Mouse (Mus musculus) CH12.LX (cell line): ENCODE data around the gene Safb. TPM values are rescaled to one million over a fixed set of nuclear protein-coding genes. Genes with fewer than 3 reads are reported as not detected.

ENCODE experiments used
- DNase-seq: peaks from one replicate; pipeline ENCODE4 v3.0.0-alpha.2; 2013; ENCODE audit errors: extremely low read depth
- H3K27ac ChIP-seq: 2 replicates; pipeline ENCODE4 v1.5.1; 2012; ENCODE audit warnings: low read depth, mild to moderate bottlenecking, control low read depth, moderate library complexity; ENCODE audit not compliant: insufficient read depth
- H3K27me3 ChIP-seq: replicated peaks from 2 replicates; pipeline ENCODE3; 2012; ENCODE audit warnings: inconsistent platforms
- H3K36me3 ChIP-seq, 2 experiments: replicated peaks in 1 of 2; 2 replicates each; pipeline versions ENCODE3 to v1.6.1; 2012; ENCODE audit warnings: inconsistent platforms in 1 of 2, low read length in 1 of 2, mild to moderate bottlenecking in 1 of 2, mixed read lengths in 1 of 2, moderate library complexity in 1 of 2; ENCODE audit not compliant: control insufficient read depth in 1 of 2, insufficient read depth in 1 of 2
- H3K4me1 ChIP-seq, 2 experiments: 2 replicates each; pipeline ENCODE4 v1.6.1; 2012; ENCODE audit warnings: inconsistent platforms in 1 of 2, moderate library complexity in 1 of 2; ENCODE audit not compliant: insufficient read depth in 2 of 2, control insufficient read depth in 1 of 2
- H3K4me2 ChIP-seq: 2 replicates; pipeline ENCODE4 v1.6.1; 2012; ENCODE audit warnings: low read depth, mild to moderate bottlenecking, control low read depth; ENCODE audit not compliant: poor library complexity, insufficient read depth, severe bottlenecking
- H3K4me3 ChIP-seq, 3 experiments: fragments of 150-350 bp in 1 of 3; sonication (generic) in 1 of 3; replicated peaks in 1 of 3; 2 replicates each; pipeline versions ENCODE3 to v1.5.1; 2011 to 2012; ENCODE audit warnings: low read depth in 2 of 3, low read length in 2 of 3, mild to moderate bottlenecking in 2 of 3, moderate library complexity in 2 of 3, control low read depth in 1 of 3, improper control_type of control experiment in 1 of 3, inconsistent platforms in 1 of 3, mixed read lengths in 1 of 3; ENCODE audit not compliant: poor library complexity in 1 of 3
- H3K79me2 ChIP-seq: replicated peaks from 2 replicates; pipeline ENCODE4 v1.6.1; 2012; ENCODE audit warnings: mild to moderate bottlenecking, moderate library complexity; ENCODE audit not compliant: control insufficient read depth, poor library complexity, insufficient read depth, severe bottlenecking; ENCODE audit errors: extremely low read depth
- H3K9ac ChIP-seq: 2 replicates; pipeline ENCODE4 v1.6.1; 2012; ENCODE audit warnings: low read depth, mild to moderate bottlenecking, control low read depth, moderate library complexity; ENCODE audit not compliant: insufficient read depth
- H3K9me3 ChIP-seq: replicated peaks from 2 replicates; pipeline ENCODE3; 2012; ENCODE audit warnings: low read length, inconsistent platforms, mixed read lengths
- BHLHE40 ChIP-seq: IDR thresholded peaks from 2 replicates; pipeline ENCODE4 v1.6.1; 2011; ENCODE audit warnings: mild to moderate bottlenecking, low read depth, low read length, improper control_type of control experiment
- CHD1 ChIP-seq: IDR thresholded peaks from 2 replicates; pipeline ENCODE4 v1.6.1; 2012; ENCODE audit warnings: low read depth, low read length, improper control_type of control experiment, inconsistent platforms
- CHD2 ChIP-seq: IDR thresholded peaks from 2 replicates; pipeline ENCODE4 v1.6.1; 2011; ENCODE audit warnings: low read length, improper control_type of control experiment
- CTCF ChIP-seq, 2 experiments: IDR thresholded peaks in 1 of 2; conservative IDR thresholded peaks in 1 of 2; 2 replicates each; pipeline ENCODE4 v1.5.1; 2011 to 2012; ENCODE audit warnings: low read depth in 2 of 2, low read length in 2 of 2, improper control_type of control experiment in 1 of 2, inconsistent platforms in 1 of 2, mild to moderate bottlenecking in 1 of 2, moderate library complexity in 1 of 2
- E2F4 ChIP-seq: IDR thresholded peaks from 2 replicates; pipeline ENCODE4 v1.6.1; 2011; ENCODE audit warnings: low read depth, low read length, improper control_type of control experiment; ENCODE audit not compliant: insufficient replicate concordance
- IRF4 ChIP-seq: IDR thresholded peaks from 2 replicates; pipeline ENCODE4 v1.6.1; 2014; ENCODE audit warnings: low read depth, mild to moderate bottlenecking, inconsistent platforms, low read length, improper control_type of control experiment
- JUN ChIP-seq: IDR thresholded peaks from 2 replicates; pipeline ENCODE4 v1.6.1; 2011; ENCODE audit warnings: low read depth, mild to moderate bottlenecking, low read length, improper control_type of control experiment, moderate library complexity; ENCODE audit not compliant: insufficient read depth
- KAT2A ChIP-seq: IDR thresholded peaks from 2 replicates; pipeline ENCODE4 v1.6.1; 2012; ENCODE audit warnings: low read length, improper control_type of control experiment, inconsistent platforms; ENCODE audit not compliant: insufficient replicate concordance
- MAFK ChIP-seq: IDR thresholded peaks from 2 replicates; pipeline ENCODE4 v1.6.1; 2011; ENCODE audit warnings: low read length, improper control_type of control experiment; ENCODE audit not compliant: insufficient replicate concordance
- MAX ChIP-seq: IDR thresholded peaks from 2 replicates; pipeline ENCODE4 v1.6.1; 2011; ENCODE audit warnings: low read length, improper control_type of control experiment
- MAZ ChIP-seq: IDR thresholded peaks from 2 replicates; pipeline ENCODE4 v1.6.1; 2012; ENCODE audit warnings: low read depth, mild to moderate bottlenecking, inconsistent platforms, low read length, improper control_type of control experiment, moderate library complexity
- MXI1 ChIP-seq: IDR thresholded peaks from 2 replicates; pipeline ENCODE4 v1.6.1; 2011; ENCODE audit warnings: mild to moderate bottlenecking, low read depth, low read length, improper control_type of control experiment
- MYC ChIP-seq: IDR thresholded peaks from 2 replicates; pipeline ENCODE4 v1.6.1; 2011; ENCODE audit warnings: low read depth, mild to moderate bottlenecking, improper control_type of control experiment, low read length
- NELFE ChIP-seq: IDR thresholded peaks from 2 replicates; pipeline ENCODE4 v1.6.1; 2011; ENCODE audit warnings: low read depth, low read length, improper control_type of control experiment
- NRF1 ChIP-seq: IDR thresholded peaks from 2 replicates; pipeline ENCODE4 v1.6.1; 2014; ENCODE audit warnings: low read depth, mild to moderate bottlenecking, inconsistent platforms, low read length, improper control_type of control experiment, moderate library complexity
- PAX5 ChIP-seq: IDR thresholded peaks from 2 replicates; pipeline ENCODE4 v1.6.1; 2012; ENCODE audit warnings: low read length, inconsistent platforms, mixed read lengths
- POLR2A ChIP-seq: IDR thresholded peaks from 2 replicates; pipeline ENCODE4 v1.6.1; 2011; ENCODE audit warnings: low read depth, mild to moderate bottlenecking, improper control_type of control experiment, low read length
- RCOR1 ChIP-seq: conservative IDR thresholded peaks from 2 replicates; pipeline ENCODE4 v1.6.1; 2012; ENCODE audit warnings: low read depth, mild to moderate bottlenecking, inconsistent platforms, low read length, improper control_type of control experiment
- SIN3A ChIP-seq: IDR thresholded peaks from 2 replicates; pipeline ENCODE4 v1.6.1; 2012; ENCODE audit warnings: low read length, improper control_type of control experiment, inconsistent platforms
- SMC3 ChIP-seq: IDR thresholded peaks from 2 replicates; pipeline ENCODE4 v1.6.1; 2011; ENCODE audit warnings: low read depth, low read length, improper control_type of control experiment
- TBP ChIP-seq: conservative IDR thresholded peaks from 2 replicates; pipeline ENCODE4 v1.6.1; 2011; ENCODE audit warnings: low read depth, low read length, improper control_type of control experiment
- TCF12 ChIP-seq: IDR thresholded peaks from 2 replicates; pipeline ENCODE4 v1.6.1; 2014; ENCODE audit warnings: low read depth, mild to moderate bottlenecking, inconsistent platforms, low read length, improper control_type of control experiment
- UBTF ChIP-seq: IDR thresholded peaks from 2 replicates; pipeline ENCODE4 v1.6.1; 2012; ENCODE audit warnings: low read depth, mild to moderate bottlenecking, inconsistent platforms, low read length, improper control_type of control experiment, moderate library complexity
- ZKSCAN1 ChIP-seq: IDR thresholded peaks from 2 replicates; pipeline ENCODE4 v1.6.1; 2012; ENCODE audit warnings: low read depth, inconsistent platforms, low read length, improper control_type of control experiment, borderline replicate concordance
- ZMIZ1 ChIP-seq: IDR thresholded peaks from 2 replicates; pipeline ENCODE4 v1.6.1; 2012; ENCODE audit warnings: low read depth, mild to moderate bottlenecking, inconsistent platforms, low read length, improper control_type of control experiment
- ZNF384 ChIP-seq: IDR thresholded peaks from 2 replicates; pipeline ENCODE4 v1.6.1; 2012; ENCODE audit warnings: low read depth, low read length, improper control_type of control experiment, inconsistent platforms
- dilution Hi-C: fragments of 300-500 bp; cut with MboI; formaldehyde crosslinking; loops from 2 replicates; pipeline ENCODE4 v1.14.3; 2020; ENCODE audit warnings: low sequenced_read_pairs; ENCODE audit not compliant: extremely low pct_unique_long_range_greater_than_20kb, extremely low pct_ligation_motif_present
- in situ Hi-C: fragments of 300-500 bp; cut with MboI; formaldehyde crosslinking; loops from 3 replicates; pipeline ENCODE4 v1.14.3; 2019; ENCODE audit warnings: low sequenced_read_pairs, low pct_ligation_motif_present, low pct_unique_long_range_greater_than_20kb, mixed read lengths
- polyA plus RNA-seq: library from polyadenylated mRNA; unstranded; fragments of >175 nt; gene quantifications from 2 replicates; pipeline ENCODE4 v1.2.1, GENCODE M21; 2012; ENCODE audit warnings: low read depth; ENCODE audit not compliant: insufficient read length
- total RNA-seq, 2 experiments: library from RNA; depleted of rRNA; stranded (reverse); fragments of 300-350 nt in 1 of 2; fragments of >200 nt in 1 of 2; gene quantifications; 2 replicates each; pipeline ENCODE4 v1.2.3; 2012 to 2014

Gene Safb
- total and polyA plus RNA-seq, 3 experiments: 25.4 to 135 (median 75.9) TPM

DNA sequence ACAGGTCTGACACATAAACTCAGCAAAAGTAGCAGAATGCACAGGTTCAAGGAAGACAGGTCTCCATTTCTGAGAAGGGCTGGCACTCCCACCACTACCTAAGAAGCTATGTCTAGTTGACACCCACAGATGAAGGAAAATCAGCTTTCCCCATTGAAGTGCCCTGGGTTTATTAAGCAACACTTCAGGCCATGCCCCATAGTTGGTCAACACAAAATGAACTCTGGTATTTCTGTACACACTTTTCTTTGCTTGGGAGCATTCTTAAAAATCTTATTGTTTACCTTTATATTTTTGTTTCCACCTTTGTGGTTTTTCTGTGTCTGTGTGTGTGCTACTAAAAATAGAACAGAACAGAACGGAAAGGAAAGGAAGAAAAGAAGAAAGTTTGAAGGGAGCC, 24.5 kb upstream of the Safb start:
- in situ Hi-C loops: no loop called here
- H3K4me2 ChIP-seq: no peak overlapping the region

DNA sequence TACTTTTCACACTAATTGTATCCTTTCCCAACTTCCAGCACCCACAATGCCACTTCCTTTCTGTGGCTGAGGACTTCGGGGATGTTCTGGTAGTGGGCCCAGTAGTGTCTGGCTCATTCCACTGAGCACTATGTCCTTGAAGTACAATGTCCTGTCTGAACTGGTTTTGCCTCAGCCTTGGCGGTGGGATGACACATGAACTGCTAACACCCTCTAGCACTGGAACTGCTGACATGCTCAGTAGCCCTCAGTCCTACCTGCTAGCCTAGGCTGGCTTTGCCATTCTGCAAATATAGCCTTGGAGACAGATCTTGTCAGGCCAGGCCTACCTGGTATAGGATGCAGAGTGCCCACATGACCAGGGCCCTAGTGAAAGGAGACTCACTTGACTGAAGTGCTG, 22.8 kb upstream of the Safb start:
- Histone ChIP-seq H3K4me1 (no peaks in the 10 kb centered on the region), H3K27ac (no peak overlapping the region), H3K36me3 (peaks cover 60 to 81% of the 10 kb centered on the region in 2 experiments), H3K4me3 (no peak overlapping the region), H3K9ac (no peak overlapping the region), H3K27me3 (no peaks in the 10 kb centered on the region), H3K9me3 (no peaks in the 10 kb centered on the region), H3K79me2 (no peaks in the 10 kb centered on the region), H3K4me2 (no peak overlapping the region)
- dilution Hi-C loops: no loop called here
- no peak for DNase-seq
- in situ Hi-C loops: no loop called here
- TF ChIP-seq NRF1 (no peak), PAX5 (no peak), CHD1 (no peak), JUN (no peak), MXI1 (no peak), KAT2A (no peak), RCOR1 (no peak), ZKSCAN1 (no peak), E2F4 (no peak), ZNF384 (no peak), ZMIZ1 (no peak), BHLHE40 (no peak), MAZ (no peak), POLR2A (no peak), NELFE (no peak)

More for the DNA sequence above, 24.5 kb upstream of the Safb start:
- Histone ChIP-seq H3K79me2 (no peaks in the 10 kb centered on the region), H3K9ac (no peak overlapping the region), H3K27me3 (no peaks in the 10 kb centered on the region), H3K4me1 (no peaks in the 10 kb centered on the region), H3K9me3 (no peaks in the 10 kb centered on the region), H3K4me3 (no peak overlapping the region), H3K27ac (no peak overlapping the region)
- DNase-seq: no peak
- TF ChIP-seq TBP (no peak), MAX (no peak), UBTF (no peak), E2F4 (no peak), NRF1 (no peak), ZNF384 (no peak), NELFE (no peak), POLR2A (no peak), MAFK (no peak), CHD1 (no peak), SIN3A (no peak), CTCF (conservative IDR thresholded peaks at IDR 0.05 in 1 of 2, IDR thresholded peaks at IDR 0.05 in 1 of 2; ENCODE audit: low read depth in 2 of 2, low read length in 2 of 2) (no peak), TCF12 (no peak), BHLHE40 (no peak), CHD2 (no peak), MYC (no peak), IRF4 (no peak), SMC3 (no peak), RCOR1 (no peak)
- TF ChIP-seq, all 38 proteins: peak for 0
- dilution Hi-C loops: no loop called here
- H3K36me3 ChIP-seq: peaks cover 43 to 65% of the 10 kb centered on the region in 2 experiments
